Mouse (Mus musculus) megakaryocyte, adult 5-6 weeks (primary cell): ENCODE results near the gene Grid2. TPM values are rescaled to one million over a fixed set of nuclear protein-coding genes. Genes with fewer than 3 reads are reported as not detected.

Experiments
- ATAC-seq: 2 replicates; pipeline ENCODE4 v1.8.0; 2016; ENCODE audit warnings: mild to moderate bottlenecking, inconsistent platforms; ENCODE audit not compliant: poor library complexity, severe bottlenecking
- total RNA-seq, 2 experiments: library from RNA; stranded (forward) in 1 of 2; stranded (reverse) in 1 of 2; fragments of 153-499, 151-499 nt in 1 of 2; fragments of 221-1000, 200-1000 nt in 1 of 2; gene quantifications; 2 replicates each; pipeline versions ENCODE4 v1.2.3 to v1.2.4; 2015 to 2017

The Grid2 gene
- total RNA-seq, 2 experiments from 2014 or later = not detected

GRCm38 (mm10) chr6:64581338-64581737 is 1325.7 kb downstream of the Grid2 start:
- ATAC-seq = no peak

GRCm38 (mm10) chr6:64588487-64589205 is 1333.0 kb downstream of the Grid2 start:
- ATAC-seq = no peak

DNA sequence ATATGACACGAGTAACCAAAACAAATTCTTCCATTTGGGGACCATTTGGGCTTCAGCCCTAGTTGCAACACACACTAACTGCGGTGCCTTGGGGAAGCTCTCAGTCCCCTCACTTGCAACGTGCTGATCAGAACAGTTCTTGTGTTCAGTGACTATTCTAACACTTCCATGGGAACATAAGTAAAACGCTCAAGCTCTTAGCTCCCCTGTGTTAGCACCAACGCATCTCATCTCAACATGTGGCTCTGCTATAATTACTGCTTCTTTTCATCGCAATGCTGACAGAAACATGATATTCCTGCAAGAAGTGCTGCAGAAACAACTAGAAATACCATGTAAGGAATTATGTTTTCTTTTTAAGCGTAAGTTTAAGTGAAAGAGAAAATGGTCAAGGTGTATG is 1340.6 kb downstream of the Grid2 start:
- ATAC-seq = no peak

GRCm38 (mm10) chr6:64596835-64597234 is 1341.2 kb downstream of the Grid2 start:
- ATAC-seq = no peak

GRCm38 (mm10) chr6:64598144-64598561 is 1342.5 kb downstream of the Grid2 start:
- no peak for ATAC-seq

DNA sequence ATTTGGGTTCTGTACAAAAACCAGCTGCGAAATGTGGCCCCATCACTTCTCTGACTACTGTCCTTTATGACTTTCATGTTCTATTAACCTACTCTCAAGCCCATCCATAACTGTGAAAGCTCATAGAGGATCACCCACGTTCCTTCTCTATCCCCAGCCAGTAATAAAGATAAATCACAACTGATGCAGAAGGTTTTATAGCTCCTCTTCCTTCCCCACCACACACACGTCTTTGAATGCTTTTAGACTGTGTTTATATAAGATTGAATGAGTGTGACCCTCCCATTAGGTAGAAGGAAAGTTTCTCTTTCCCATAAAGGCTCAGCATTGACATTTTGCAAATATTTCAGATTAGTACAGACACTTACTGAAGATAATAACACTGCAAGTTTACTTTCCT is 1350.1 kb downstream of the Grid2 start:
- ATAC-seq = no peak

- ATAC-seq = no peak
These were observed 1351.4 kb downstream of the Grid2 start for GRCm38 (mm10) chr6:64607041-64607440.

GRCm38 (mm10) chr6:64607942-64608341 is 1352.3 kb downstream of the Grid2 start:
- ATAC-seq = no peak

DNA sequence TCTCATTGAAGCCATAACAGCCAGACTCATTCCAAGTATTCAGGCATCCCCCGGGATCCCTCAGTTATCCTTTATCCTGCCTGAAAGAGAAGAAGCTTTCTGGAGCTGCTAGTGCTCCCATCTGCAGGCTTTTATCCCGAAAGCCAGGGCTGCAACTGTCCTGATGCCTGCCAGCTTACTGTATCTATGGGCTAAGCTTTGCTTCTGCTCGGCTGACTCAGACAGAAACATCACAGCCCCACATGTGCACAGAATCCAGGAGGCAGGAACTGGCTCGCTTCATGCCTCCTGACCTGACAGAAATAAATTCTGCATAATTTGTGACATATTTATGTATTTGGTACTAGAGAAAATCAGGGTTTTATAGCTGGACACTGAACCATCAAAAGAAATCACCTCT is 1361.2 kb downstream of the Grid2 start:
- no peak for ATAC-seq

DNA sequence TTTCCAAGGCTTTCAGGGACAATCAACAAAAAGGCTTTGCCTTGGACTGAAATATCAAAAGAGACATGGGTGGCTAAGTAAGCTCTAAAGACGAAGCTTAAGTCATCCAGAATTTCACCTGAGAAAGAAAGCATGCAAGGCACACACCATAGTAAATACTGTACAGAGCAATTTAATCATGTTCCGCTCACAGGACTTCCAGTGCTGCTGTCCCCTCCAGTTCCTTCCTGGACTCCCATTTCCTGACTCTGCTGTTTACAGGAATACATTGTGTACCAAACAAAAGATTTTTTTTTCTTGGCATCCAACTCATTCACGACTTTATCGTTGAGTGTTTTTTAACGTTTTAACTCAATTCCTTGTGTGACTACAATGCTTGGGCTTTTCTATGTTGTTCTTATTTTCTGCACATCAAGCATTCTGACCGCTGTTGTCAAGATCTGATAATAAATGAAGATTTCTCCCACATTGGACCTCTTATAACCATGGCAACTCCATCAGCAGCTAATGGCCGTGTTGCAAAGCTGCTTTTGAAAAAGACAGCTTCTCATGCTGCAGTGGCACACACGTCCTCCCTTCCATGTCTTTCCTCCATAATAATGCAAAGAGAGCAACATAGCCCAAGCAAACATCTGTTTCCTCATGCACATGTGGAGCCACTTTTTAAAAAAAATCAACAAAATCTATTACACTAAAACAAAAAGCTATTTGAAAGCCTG is 1361.9 kb downstream of the Grid2 start:
- ATAC-seq = no peak

DNA sequence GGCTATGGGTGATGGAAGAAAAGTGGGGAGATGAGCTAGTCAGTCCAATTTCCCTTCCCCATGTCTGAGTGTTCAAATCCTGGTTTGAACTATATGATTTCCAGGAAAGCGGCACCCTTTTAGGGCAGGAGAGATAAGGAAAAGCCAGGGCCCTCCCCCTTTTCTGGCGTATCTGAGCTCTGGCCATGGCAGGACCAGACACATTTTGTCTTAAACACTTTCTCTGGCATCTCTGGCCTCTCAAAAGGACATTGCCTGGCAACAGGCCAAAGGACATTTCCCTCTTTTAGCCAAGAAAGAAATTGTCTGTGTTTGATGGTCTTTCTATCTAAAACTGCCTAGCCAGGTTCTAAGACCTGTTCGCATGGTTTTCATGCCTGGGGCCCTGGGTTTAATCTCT is 1367.7 kb downstream of the Grid2 start:
- no peak for ATAC-seq

DNA sequence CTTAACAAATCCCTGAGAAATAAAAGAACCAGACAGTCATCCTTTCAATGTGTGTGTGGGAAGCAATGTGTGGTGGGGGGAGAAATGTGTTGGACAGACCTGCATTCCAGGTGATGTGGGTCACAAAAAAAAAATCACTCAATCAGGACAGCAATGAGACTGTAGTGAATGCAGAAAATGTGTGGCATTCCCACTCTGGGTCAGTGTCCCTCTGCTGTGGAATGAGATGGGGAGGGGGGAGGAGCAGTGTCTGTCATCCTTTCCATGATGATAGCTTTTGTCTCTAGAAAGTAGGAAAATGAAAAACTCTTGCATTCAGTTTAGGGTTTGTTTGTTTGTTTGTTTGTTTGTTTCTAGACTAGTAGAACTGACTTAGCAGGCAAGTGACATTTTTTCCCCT is 1392.0 kb downstream of the Grid2 start:
- no peak for ATAC-seq

GRCm38 (mm10) chr6:64648196-64648595 is 1392.5 kb downstream of the Grid2 start:
- ATAC-seq = no peak

DNA sequence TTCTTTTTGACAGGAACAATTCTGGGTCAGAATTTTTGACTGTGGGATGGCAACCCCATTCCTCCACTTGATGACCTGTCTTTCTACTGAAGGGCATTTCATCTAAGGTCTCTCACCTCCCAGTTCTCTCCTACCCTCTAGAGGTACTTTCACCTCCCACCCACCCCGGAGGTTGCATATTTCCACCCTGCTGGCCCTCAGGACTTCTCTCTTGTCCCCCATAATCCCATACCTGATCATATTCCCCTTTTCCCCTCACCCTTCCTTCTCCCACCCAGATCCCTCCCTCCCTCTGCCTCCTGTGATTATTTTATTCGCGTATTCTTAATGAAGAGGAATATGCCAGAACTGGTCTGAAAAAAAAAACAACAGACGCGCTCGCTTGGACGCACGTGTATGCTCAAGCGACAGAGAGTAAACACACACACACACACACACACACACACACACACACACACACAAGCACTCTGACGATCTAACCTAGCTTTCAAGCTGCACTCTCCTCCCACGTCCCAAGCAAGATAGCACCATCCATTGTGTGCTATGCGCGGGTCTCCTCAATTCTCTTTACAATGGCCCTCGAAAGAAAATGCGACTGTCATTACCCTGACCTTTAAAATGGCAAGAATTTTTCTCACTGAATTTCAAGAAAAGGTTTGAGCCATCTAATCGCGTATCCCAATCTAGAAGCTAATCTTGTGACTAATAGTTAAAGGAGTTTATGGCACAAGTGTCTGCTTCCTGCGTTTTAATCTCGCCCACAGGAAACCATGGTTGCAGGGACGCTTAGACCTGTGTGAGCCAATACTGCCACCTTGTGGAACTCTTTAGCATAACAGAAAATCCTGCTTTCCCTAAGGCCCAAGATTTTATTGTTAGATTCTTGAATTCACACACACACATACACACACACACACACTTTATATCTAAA is 1393.9 kb downstream of the Grid2 start:
- ATAC-seq = 0 out of 2 replicates have a peak, but pooled peaks have one; percentile 52

GRCm38 (mm10) chr6:64650765-64651164 is 1395.1 kb downstream of the Grid2 start:
- no peak for ATAC-seq

- ATAC-seq = no peak
These were observed 1415.3 kb downstream of the Grid2 start for GRCm38 (mm10) chr6:64671010-64671409.

- ATAC-seq = no peak
These were observed 1423.1 kb downstream of the Grid2 start for GRCm38 (mm10) chr6:64678815-64679214.

DNA sequence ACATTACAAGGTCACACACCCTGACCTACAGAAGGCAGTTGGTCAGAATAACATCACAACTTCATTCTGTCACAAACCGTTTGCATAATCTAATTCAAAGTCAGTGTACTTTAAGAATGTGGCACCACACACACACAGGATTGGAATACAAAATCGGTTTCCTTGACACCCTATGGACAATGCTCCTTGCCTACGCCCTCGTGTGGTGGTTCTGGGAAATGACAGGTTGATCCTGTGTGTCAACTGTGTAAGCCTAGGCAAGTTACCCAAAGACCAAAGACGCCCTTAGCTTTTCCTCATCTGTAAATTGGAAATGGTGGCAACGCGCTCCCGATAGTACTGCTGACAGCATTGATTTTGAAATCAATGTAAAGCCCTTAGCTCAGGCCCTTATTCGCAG is 1428.3 kb downstream of the Grid2 start:
- no peak for ATAC-seq

DNA sequence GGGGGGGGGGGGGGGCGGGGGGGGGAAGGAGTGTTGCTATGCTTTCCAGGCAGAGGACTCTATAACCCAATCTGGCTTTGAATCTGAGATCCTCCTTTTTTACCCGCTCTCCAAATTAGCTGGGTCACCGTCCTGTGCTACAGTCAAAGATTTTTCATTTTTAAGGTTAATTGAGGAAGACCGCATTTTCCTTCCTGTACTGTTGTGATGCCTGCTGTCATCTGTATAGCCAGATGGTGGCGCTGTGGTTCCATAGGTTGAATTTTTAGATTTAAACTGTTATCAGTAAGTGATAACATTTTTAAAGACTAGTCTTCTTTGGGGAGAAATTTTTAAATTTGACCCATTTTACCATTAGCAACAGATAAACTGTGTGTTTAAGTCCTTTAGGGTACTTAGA is 1429.3 kb downstream of the Grid2 start:
- ATAC-seq = no peak

GRCm38 (mm10) chr6:64688181-64688944 is 1432.7 kb downstream of the Grid2 start:
- ATAC-seq = no peak

- no peak for ATAC-seq
These were observed 1439.0 kb downstream of the Grid2 start for GRCm38 (mm10) chr6:64694688-64695087.
